Mouse (Mus musculus) right cerebral cortex, postnatal 14 days (tissue): ENCODE measurements around the gene Ampd2.
A peak's percentile ranks its signal among the peaks of the same experiment; 100 is the strongest.

Experiments
- DNase-seq: peaks from one replicate; pipeline ENCODE4 v3.0.0; 2022

Ampd2 gene

DNA sequence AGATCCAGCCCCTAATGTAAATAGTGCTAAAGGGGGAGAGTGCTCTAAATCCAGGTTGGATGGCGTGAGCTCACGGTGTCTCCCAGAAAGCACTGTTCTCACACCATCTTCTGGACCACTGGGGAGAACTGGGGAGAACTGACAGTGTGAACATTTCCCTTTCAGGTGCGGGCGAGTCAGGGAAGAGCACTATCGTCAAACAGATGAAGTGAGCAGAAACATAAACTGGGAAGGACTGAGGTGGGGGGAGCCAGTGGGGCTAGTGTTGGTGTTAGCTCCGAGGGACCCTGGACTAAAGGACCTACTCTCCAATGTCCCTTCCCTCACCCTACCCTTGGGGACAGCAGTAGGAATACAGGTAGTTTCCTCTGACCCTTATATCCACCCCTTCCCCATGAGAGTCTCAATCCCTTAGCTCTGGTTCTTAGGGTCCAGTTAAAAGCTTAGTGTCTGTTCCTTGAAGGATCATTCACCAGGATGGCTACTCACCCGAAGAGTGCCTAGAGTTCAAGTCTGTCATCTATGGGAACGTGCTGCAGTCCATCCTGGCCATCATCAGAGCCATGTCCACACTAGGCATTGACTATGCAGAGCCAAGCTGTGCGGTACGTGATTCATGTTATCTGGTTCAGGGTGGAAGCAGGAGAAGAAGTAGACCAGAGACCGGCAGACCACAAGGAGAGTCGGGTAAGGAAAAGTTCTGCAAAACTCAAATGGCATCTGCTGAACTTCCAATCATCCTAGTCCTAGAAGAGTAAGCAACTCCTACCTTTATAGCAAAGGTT lies 8.7 kb upstream of the Ampd2 start:
- DNase-seq, result no peak

- DNase-seq, result no peak
Observed at GRCm38 (mm10) chr3:108094146-108094545, 7.7 kb upstream of the Ampd2 start.

GRCm38 (mm10) chr3:108093306-108093705 lies 6.9 kb upstream of the Ampd2 start:
- no peak for DNase-seq

DNA sequence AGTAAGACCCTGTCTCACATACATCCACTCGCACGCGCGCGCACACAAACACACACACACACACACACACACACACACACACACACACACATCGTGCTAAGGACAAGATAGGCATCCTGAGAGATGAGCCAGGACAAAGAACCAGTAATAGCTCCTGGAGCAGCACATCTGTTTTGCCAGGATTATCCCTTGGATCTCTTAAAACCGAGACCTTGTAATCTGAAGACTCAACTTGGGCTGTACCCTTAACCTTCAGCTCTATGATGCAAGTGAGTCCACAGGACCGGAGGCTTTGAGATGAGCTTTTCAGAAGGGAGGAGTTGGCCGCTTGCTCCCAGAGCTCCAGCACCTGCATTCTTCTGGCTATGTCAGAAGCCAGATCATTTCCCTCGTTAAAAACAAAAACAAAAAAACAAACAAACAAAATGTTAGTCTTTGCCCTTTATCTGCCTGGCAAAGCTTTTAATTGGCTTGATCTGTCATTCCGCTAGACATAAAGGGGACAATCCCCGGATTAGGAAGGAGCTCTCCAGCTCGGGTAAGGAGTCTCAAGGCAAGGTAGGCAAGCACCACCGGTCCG lies 6.2 kb upstream of the Ampd2 start, which contains the start of gene Gnat2:
Gene Gnat2, plus strand, starts transcription at position 254 of the 580 bp plus-strand sequence.
- no peak for DNase-seq

DNA sequence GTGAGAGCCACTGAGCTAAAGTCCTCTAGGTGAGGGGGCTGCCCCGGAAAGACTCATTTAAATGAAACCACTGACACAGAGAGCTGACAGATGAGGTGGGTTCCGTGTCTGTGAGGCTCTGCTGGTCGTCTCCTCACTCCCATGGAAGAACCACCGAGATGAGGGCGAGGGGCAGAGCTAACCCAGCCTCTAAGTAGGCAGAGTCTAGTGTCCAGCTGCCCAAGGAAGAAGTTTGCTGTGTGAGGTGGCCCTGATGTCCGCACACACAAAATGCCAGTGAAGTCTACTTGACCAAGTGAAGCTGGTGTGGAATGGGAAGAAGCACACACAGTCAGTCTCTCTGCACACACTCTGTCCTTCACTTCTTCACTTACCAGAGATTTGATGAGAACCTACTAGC lies 5.6 kb upstream of the Ampd2 start:
- no peak for DNase-seq

GRCm38 (mm10) chr3:108090561-108090960 lies 4.1 kb upstream of the Ampd2 start:
- no peak for DNase-seq

- no peak for DNase-seq
Observed at GRCm38 (mm10) chr3:108089916-108090315, 3.5 kb upstream of the Ampd2 start.

DNA sequence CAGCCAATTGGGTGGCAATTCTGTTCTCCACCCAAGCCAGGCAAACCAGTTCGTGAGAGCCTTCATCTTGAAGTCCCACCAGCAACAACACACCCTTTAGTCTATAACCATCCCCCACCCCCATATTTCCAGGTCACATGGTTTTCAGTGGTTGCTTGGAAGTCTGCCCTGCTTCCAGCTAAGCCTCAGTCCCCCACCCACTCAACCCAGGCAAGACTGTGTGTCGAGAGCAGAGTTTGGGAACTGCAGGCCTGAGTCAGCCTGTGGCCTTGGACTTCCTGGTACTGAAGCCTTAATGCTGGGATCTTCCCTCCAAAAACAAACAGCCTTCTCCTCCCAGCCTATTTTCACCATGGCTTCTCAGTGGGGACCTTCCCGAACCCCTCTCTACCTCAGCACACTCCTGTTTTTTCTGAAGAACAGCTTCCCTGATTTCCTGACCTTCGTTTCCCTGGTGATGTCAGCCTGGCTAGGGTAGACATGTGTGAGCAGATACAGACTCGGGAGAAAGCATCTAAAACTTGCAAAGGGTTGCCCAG lies 2.5 kb upstream of the Ampd2 start:
- no peak for DNase-seq

- no peak for DNase-seq
Observed at GRCm38 (mm10) chr3:108087329-108087728, 878 bp upstream of the Ampd2 start.

DNA sequence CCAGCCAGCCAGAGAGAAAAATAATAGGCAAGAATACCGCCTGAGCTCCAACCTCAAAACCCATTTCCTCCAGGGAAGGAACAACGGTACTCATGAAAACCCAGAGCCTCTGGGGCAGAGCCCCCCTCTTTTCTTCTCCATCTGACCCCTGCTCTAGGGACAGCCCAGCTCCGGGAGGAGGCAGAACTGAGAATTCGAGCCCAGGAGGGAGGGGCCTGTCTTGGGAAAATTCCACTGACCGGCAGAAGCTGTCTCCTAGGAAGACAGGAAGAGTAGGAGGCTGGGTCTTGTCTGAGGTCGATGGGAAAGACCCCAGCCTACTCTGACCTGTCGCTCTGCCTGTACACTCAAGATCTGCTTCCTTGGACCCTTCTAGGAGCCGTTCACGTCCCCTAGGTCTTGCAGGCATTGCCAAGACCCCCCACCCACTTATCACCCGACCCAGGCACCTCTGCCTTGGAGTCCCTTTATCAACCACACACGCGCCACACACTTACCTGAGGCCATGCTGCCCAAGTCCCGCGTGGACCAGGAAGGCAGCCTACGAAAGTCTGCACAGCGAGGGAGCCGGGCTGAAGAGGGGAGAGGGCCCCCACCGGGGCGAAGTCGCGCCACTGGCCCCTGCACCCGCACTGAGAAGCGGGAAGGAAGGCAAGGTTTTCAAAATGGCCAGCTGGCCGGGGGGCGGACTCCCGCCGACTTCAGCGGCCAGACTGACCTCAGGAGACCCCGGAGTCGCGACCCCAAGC lies 556 bp downstream of the Ampd2 start:
- DNase-seq, result no peak

DNA sequence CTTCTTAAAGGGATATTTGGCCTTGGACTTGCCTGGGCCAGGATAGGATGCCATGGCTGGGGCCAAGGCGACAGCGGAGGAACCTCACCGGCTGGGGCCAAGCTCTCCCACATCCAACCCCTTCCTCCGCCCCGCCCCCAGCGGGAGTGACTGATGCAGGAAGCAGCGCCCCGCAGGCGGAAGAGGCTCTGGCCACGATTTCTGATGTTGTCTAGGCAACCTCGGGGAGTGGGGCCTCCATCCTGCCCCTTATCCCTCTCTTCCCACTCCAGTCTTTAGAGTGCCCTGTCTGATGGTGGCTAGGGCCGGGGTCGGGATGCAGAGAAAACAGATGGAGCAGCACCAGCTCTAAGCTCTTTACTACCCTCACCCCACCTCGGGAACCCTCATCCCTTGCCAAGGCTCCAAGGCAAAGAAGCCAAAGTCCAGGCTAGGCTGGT lies 1.1 kb downstream of the Ampd2 start:
- peak; percentile 92 for DNase-seq

DNA sequence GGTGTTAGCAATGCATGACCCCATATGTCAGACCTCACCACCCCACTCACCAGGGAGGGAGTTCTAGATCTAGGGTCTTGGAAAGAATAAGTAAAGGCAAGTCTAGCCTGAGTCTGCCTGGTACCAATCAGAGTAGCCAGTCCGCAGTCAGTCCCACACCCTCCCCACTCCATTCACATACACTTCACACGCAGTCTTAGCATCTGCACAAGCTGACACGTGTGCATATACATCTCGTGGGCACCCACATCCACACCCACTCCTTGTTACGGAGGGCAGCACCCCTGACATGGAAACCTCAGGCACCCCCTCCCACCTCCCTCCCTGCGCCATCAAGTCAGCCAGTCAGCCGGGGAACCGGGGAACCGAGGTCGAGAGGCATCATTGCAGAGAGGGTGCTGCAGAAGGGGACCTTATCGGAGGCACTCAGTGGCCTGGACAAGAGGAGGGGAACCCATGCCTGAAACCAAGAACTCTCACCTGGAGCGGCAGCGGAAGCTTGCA lies 1.6 kb downstream of the Ampd2 start:
- DNase-seq, result no peak

DNA sequence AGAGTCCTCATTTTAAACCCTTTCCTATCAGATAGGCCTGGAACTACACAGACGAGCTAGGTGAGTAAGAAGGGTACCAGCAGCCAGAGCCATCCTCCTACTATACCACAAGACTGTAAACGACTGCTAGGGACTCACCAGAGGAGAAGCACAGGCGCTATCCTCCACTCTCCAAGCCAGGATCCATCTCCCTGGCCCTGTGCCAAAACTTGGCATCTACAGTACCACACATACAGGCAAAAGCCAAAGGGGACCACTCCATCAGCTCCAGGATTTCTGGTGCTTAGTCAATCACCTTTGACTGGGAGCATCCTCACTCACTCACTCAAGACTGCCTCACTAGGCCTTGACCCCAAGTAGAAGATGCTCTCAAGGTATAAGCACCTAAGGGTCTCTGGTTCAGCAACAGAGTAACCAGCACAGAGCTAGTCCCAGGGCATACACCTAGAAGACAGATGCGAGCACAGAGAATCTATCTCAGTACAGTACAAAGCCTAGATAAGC lies 2.5 kb downstream of the Ampd2 start:
- no peak for DNase-seq

DNA sequence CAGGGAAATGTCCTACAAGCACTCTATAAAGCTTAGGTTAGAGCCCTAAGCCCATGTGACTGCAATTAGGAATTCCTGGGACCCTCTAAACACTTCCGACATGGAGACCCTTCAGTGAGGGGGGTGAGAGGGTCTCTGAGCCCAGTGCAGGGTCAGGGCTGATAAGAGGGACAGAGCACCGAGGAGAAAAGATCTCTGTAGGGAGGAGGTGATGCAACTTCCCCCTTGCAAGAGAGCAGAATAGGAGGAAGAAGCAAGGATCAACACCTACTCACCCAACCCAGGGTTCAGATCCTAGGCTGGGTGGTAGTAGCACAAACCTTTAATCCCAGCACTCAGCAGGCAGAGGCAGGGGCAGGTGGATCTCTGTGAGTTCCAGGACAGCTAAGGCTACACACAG lies 3.3 kb downstream of the Ampd2 start:
- no peak for DNase-seq

DNA sequence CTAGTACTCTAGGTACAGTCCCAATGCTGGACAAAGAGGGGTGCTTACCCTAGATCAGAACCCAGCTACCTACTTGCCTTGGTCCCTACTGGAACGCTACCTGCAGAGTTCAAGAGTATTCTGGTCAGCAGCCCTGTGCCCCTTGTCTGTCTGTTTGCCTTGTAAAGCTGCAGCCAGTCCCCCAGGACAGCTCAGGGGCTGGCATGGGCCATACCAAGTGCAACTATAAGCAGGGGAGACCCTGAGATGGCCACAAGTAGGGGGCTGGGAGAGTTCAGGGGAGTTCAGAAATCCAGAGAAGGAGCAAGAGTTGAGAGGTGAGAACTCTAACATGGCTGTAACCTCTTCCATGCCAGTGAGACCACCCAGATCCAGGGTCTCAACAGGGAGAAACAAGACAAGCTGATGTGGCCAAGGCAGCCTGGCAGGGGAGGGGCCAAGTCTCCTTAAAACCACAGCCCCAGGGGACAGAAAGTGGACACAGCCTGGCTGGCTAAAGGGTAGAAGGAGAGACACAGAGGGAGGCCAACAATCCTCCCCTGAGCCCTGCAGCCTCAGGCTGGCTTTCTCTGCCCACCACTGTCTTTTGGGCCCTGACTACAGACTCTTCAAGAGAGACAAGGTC lies 4.1 kb downstream of the Ampd2 start:
- no peak for DNase-seq

GRCm38 (mm10) chr3:108081681-108082080 lies 4.8 kb downstream of the Ampd2 start:
- DNase-seq, result no peak

- no peak for DNase-seq
Observed at GRCm38 (mm10) chr3:108076836-108077235, 9.6 kb downstream of the Ampd2 start.

- DNase-seq, result no peak
Observed at GRCm38 (mm10) chr3:108072983-108073569, 13.4 kb downstream of the Ampd2 start.

- DNase-seq, result peak; percentile 49
Observed at GRCm38 (mm10) chr3:108070295-108071293, 15.9 kb downstream of the Ampd2 start.

GRCm38 (mm10) chr3:108069231-108069870 lies 17.1 kb downstream of the Ampd2 start:
- DNase-seq, result no peak
